In genomic region chr16:31766298-31766697, GRCm38 (mm10) we compare ENCODE assay signal across 20 mouse cellular contexts.
A peak's percentile ranks its signal among the peaks of the same experiment; 100 is the strongest.
DNase-seq lines count a peak whose midpoint lies in the region; ATAC-seq lines count a peak whose summit lies in the region.
"Had no signal": no experiment of that assay in that cellular context is flagged by ENCODE, and none has a peak within 500 bp of the region (broad histone marks: within the 10 kb centered on the region; RNA-seq: fewer than 3 reads in every experiment).

No protein-coding gene starts in this region.

- H3K9ac ChIP-seq in hindbrain, embryonic 13.5 days, result no peak overlapping the region
- no peak overlapping the region for H3K9ac ChIP-seq in hindbrain, embryonic 11.5 days (ENCODE audit: low read depth, low read length)
- no peak overlapping the region for H3K9ac ChIP-seq in forebrain, embryonic 14.5 days (ENCODE audit: low read length)
- H3K9ac ChIP-seq in hindbrain, embryonic 15.5 days, result no peak overlapping the region
- no peak overlapping the region for H3K9ac ChIP-seq in neural tube, embryonic 14.5 days (replicated peaks; ENCODE audit: low read depth, low read length)
- H3K9ac ChIP-seq: embryonic facial prominence, embryonic 12.5 days; kidney, embryonic 15.5 days; limb, embryonic 15.5 days; liver, embryonic 15.5 days; neural tube, embryonic 12.5 days had no signal

- H3K36me3 ChIP-seq in hindbrain, embryonic 13.5 days, result no peaks in the 10 kb centered on the region
- H3K36me3 ChIP-seq in hindbrain, embryonic 11.5 days (ENCODE audit: control insufficient read depth, insufficient read depth, low read length), result no peaks in the 10 kb centered on the region
- no peaks in the 10 kb centered on the region for H3K36me3 ChIP-seq in forebrain, embryonic 14.5 days (ENCODE audit: control insufficient read depth, insufficient read depth, low read length)
- H3K36me3 ChIP-seq in hindbrain, embryonic 15.5 days, result no peaks in the 10 kb centered on the region
- H3K36me3 ChIP-seq in neural tube, embryonic 14.5 days (ENCODE audit: control insufficient read depth, insufficient read depth, low read length), result no peaks in the 10 kb centered on the region
- H3K36me3 ChIP-seq: embryonic facial prominence, embryonic 12.5 days; kidney, embryonic 15.5 days; limb, embryonic 15.5 days; liver, embryonic 15.5 days; neural tube, embryonic 12.5 days had no signal

- 84% methylated on average over 6 of the region's 6 CpGs for WGBS in hindbrain, embryonic 13.5 days
- WGBS in hindbrain, embryonic 11.5 days, result 97% methylated on average over 6 of the region's 6 CpGs
- 89% methylated on average over 6 of the region's 6 CpGs for whole genome bisulfite sequencing in forebrain, embryonic 14.5 days
- 67% methylated on average over 6 of the region's 6 CpGs for WGBS in hindbrain, embryonic 15.5 days
- 74% methylated on average over 6 of the region's 6 CpGs for WGBS in neural tube, embryonic 14.5 days

- H3K4me2 ChIP-seq in hindbrain, embryonic 13.5 days, result no peak overlapping the region
- H3K4me2 ChIP-seq in hindbrain, embryonic 11.5 days (replicated peaks; ENCODE audit: low read depth, low read length), result no peak overlapping the region
- no peak overlapping the region for H3K4me2 ChIP-seq in forebrain, embryonic 14.5 days (ENCODE audit: low read length)
- no peak overlapping the region for H3K4me2 ChIP-seq in hindbrain, embryonic 15.5 days
- H3K4me2 ChIP-seq in neural tube, embryonic 14.5 days (ENCODE audit: low read depth, low read length), result no peak overlapping the region
- H3K4me2 ChIP-seq: embryonic facial prominence, embryonic 12.5 days; kidney, embryonic 15.5 days; limb, embryonic 15.5 days; liver, embryonic 15.5 days; neural tube, embryonic 12.5 days had no signal

- H3K27ac ChIP-seq in hindbrain, embryonic 13.5 days, result peak overlapping the region; percentile 83
- H3K27ac ChIP-seq in hindbrain, embryonic 11.5 days (ENCODE audit: low read depth, low read length), result no peak overlapping the region
- H3K27ac ChIP-seq in forebrain, embryonic 14.5 days (ENCODE audit: low read depth, low read length), result peak overlapping the region; percentile 10; the same call in 1 of the 2 replicates
- peak overlapping the region; percentile 76 for H3K27ac ChIP-seq in hindbrain, embryonic 15.5 days (replicated peaks)
- H3K27ac ChIP-seq in neural tube, embryonic 14.5 days (ENCODE audit: low read depth, low read length), result peak overlapping the region; percentile 60; the same call in 1 of the 2 replicates
- H3K27ac ChIP-seq: embryonic facial prominence, embryonic 12.5 days; heart, adult 2 months; kidney, embryonic 15.5 days; limb, embryonic 15.5 days; liver, embryonic 15.5 days; neural tube, embryonic 12.5 days had no signal

- no peaks in the 10 kb centered on the region for H3K27me3 ChIP-seq in hindbrain, embryonic 13.5 days
- H3K27me3 ChIP-seq in hindbrain, embryonic 11.5 days (ENCODE audit: control insufficient read depth, insufficient read depth, low read length), result no peaks in the 10 kb centered on the region
- no peaks in the 10 kb centered on the region for H3K27me3 ChIP-seq in forebrain, embryonic 14.5 days (replicated peaks; ENCODE audit: control insufficient read depth, insufficient read depth, low read length)
- no peaks in the 10 kb centered on the region for H3K27me3 ChIP-seq in hindbrain, embryonic 15.5 days
- H3K27me3 ChIP-seq in neural tube, embryonic 14.5 days (ENCODE audit: control insufficient read depth, insufficient read depth, low read length), result no peaks in the 10 kb centered on the region
- H3K27me3 ChIP-seq: embryonic facial prominence, embryonic 12.5 days; kidney, embryonic 15.5 days; limb, embryonic 15.5 days; liver, embryonic 15.5 days; neural tube, embryonic 12.5 days had no signal

- no peaks in the 10 kb centered on the region for H3K4me1 ChIP-seq in hindbrain, embryonic 13.5 days (replicated peaks)
- H3K4me1 ChIP-seq in hindbrain, embryonic 11.5 days (replicated peaks; ENCODE audit: control insufficient read depth, insufficient read depth, low read length), result no peaks in the 10 kb centered on the region
- H3K4me1 ChIP-seq in forebrain, embryonic 14.5 days (ENCODE audit: control insufficient read depth, insufficient read depth, low read length), result no peaks in the 10 kb centered on the region
- H3K4me1 ChIP-seq in hindbrain, embryonic 15.5 days (replicated peaks), result no peaks in the 10 kb centered on the region
- no peaks in the 10 kb centered on the region for H3K4me1 ChIP-seq in neural tube, embryonic 14.5 days (ENCODE audit: control insufficient read depth, insufficient read depth, low read length)
- H3K4me1 ChIP-seq: embryonic facial prominence, embryonic 12.5 days; kidney, embryonic 15.5 days; limb, embryonic 15.5 days; liver, embryonic 15.5 days; neural tube, embryonic 12.5 days had no signal

- DNase-seq in hindbrain, embryonic 11.5 days (ENCODE audit: low spot score), result no peak
- no peak for DNase-seq in forebrain, embryonic 14.5 days (ENCODE audit: low spot score)
- DNase-seq in kidney, postnatal 14 days, result no peak
- DNase-seq: adrenal gland, postnatal 36 days; B cell, adult 2 months; cerebellum, adult 18-20 months; gastrocnemius, postnatal 25 days; heart, adult 2 months; heart, postnatal 4 days; thymus, adult 2 months had no signal

- no peaks in the 10 kb centered on the region for H3K9me3 ChIP-seq in hindbrain, embryonic 13.5 days
- H3K9me3 ChIP-seq in hindbrain, embryonic 11.5 days (ENCODE audit: control insufficient read depth, low read length), result no peaks in the 10 kb centered on the region
- no peaks in the 10 kb centered on the region for H3K9me3 ChIP-seq in forebrain, embryonic 14.5 days (replicated peaks; ENCODE audit: control insufficient read depth, low read length)
- H3K9me3 ChIP-seq in hindbrain, embryonic 15.5 days, result no peaks in the 10 kb centered on the region
- no peaks in the 10 kb centered on the region for H3K9me3 ChIP-seq in neural tube, embryonic 14.5 days (ENCODE audit: control insufficient read depth, low read length)
- H3K9me3 ChIP-seq: embryonic facial prominence, embryonic 12.5 days; kidney, embryonic 15.5 days; limb, embryonic 15.5 days; liver, embryonic 15.5 days; neural tube, embryonic 12.5 days had no signal

- ATAC-seq in hindbrain, embryonic 13.5 days (ENCODE audit: low FRiP score), result peak; percentile 46; the same call in 1 of the 2 replicates
- ATAC-seq in hindbrain, embryonic 11.5 days (ENCODE audit: low FRiP score), result no peak
- peak; percentile 44 for ATAC-seq in forebrain, embryonic 14.5 days
- ATAC-seq in hindbrain, embryonic 15.5 days (ENCODE audit: low FRiP score, low read depth), result peak; percentile 56; the same call in 1 of the 2 replicates
- peak; percentile 69 for ATAC-seq in neural tube, embryonic 14.5 days (ENCODE audit: low read depth)
- no peak for ATAC-seq in erythroid progenitor cell, adult 5-6 weeks (replicated peaks; ENCODE audit: low FRiP score, poor library complexity, severe bottlenecking)
- ATAC-seq: intestine, postnatal 0 days had no signal

- no peak overlapping the region for H3K4me3 ChIP-seq in hindbrain, embryonic 13.5 days
- H3K4me3 ChIP-seq in hindbrain, embryonic 11.5 days (ENCODE audit: low read depth, low read length), result no peak overlapping the region
- no peak overlapping the region for H3K4me3 ChIP-seq in forebrain, embryonic 14.5 days (ENCODE audit: low read depth, low read length)
- H3K4me3 ChIP-seq in hindbrain, embryonic 15.5 days, result no peak overlapping the region
- no peak overlapping the region for H3K4me3 ChIP-seq in neural tube, embryonic 14.5 days (ENCODE audit: low read depth, low read length)
- H3K4me3 ChIP-seq: embryonic facial prominence, embryonic 12.5 days; heart, adult 2 months; kidney, embryonic 15.5 days; limb, embryonic 15.5 days; liver, embryonic 15.5 days; neural tube, embryonic 12.5 days had no signal

Comparison
In these comparisons a context has a peak if more than half of its experiments do, and no peak if none do; other contexts are left out.
1. ATAC-seq: peak in hindbrain, embryonic 13.5 days (single experiment), forebrain, embryonic 14.5 days (single experiment), hindbrain, embryonic 15.5 days (single experiment) and neural tube, embryonic 14.5 days (single experiment); none in hindbrain, embryonic 11.5 days (single experiment) and erythroid progenitor cell, adult 5-6 weeks (single experiment).